In genomic region chr4:136285811-136286371, GRCm38 (mm10) we compare ENCODE assay signal across 7 mouse cellular contexts. TPM values are rescaled to one million over a fixed set of nuclear protein-coding genes. Genes with fewer than 3 reads are reported as not detected.
DNase-seq lines count a peak whose midpoint lies in the region; ATAC-seq lines count a peak whose summit lies in the region.

No protein-coding gene starts in this region.

- H3K9me3 ChIP-seq in embryonic facial prominence, embryonic 12.5 days, result peaks cover 5% of the 10 kb centered on the region; the same call in 1 of the 2 replicates
- no peaks in the 10 kb centered on the region; the same call in 1 of the 2 replicates for H3K9me3 ChIP-seq in limb, embryonic 11.5 days (ENCODE audit: control insufficient read depth, low read length)
- no peaks in the 10 kb centered on the region for H3K9me3 ChIP-seq in midbrain, embryonic 14.5 days (ENCODE audit: control insufficient read depth, low read length)

- peak overlapping the region; percentile 75 for H3K4me3 ChIP-seq in embryonic facial prominence, embryonic 12.5 days
- H3K4me3 ChIP-seq in limb, embryonic 11.5 days (ENCODE audit: low read depth, low read length), result peak overlapping the region; percentile 62
- peak overlapping the region; percentile 71 for H3K4me3 ChIP-seq in midbrain, embryonic 14.5 days (replicated peaks; ENCODE audit: low read depth, low read length)

- peak; percentile 85 for ATAC-seq in embryonic facial prominence, embryonic 12.5 days (ENCODE audit: insufficient number of reproducible peaks, insufficient read depth, low FRiP score, low TSS enrichment)
- ATAC-seq in limb, embryonic 11.5 days (ENCODE audit: insufficient number of reproducible peaks, low FRiP score, low TSS enrichment, low read depth), result peak; percentile 92
- ATAC-seq in midbrain, embryonic 14.5 days (ENCODE audit: low FRiP score, low TSS enrichment), result peak; percentile 88

- peak overlapping the region; percentile 90 for H3K4me2 ChIP-seq in embryonic facial prominence, embryonic 12.5 days (replicated peaks)
- H3K4me2 ChIP-seq in limb, embryonic 11.5 days (ENCODE audit: low read depth, severe bottlenecking), result peak overlapping the region; percentile 79
- H3K4me2 ChIP-seq in midbrain, embryonic 14.5 days (ENCODE audit: low read length), result peak overlapping the region; percentile 84

- H3K36me3 ChIP-seq in embryonic facial prominence, embryonic 12.5 days, result peaks cover 39% of the 10 kb centered on the region
- peaks cover 20% of the 10 kb centered on the region for H3K36me3 ChIP-seq in limb, embryonic 11.5 days (ENCODE audit: control insufficient read depth, insufficient read depth, low read length)
- peaks cover 36% of the 10 kb centered on the region for H3K36me3 ChIP-seq in midbrain, embryonic 14.5 days (ENCODE audit: control insufficient read depth, insufficient read depth, low read length)

- DNase-seq in adrenal gland, postnatal 25 days, result peak; percentile 96
- peak; percentile 100 for DNase-seq in heart, adult 11 months
- peak; percentile 95 for DNase-seq in kidney, adult 18-20 months
- DNase-seq in limb, embryonic 11.5 days (ENCODE audit: low spot score), result peak; percentile 95
- peak; percentile 99 for DNase-seq in midbrain, embryonic 14.5 days
- DNase-seq in spleen, adult 18-20 months, result peak; percentile 90 to 92

- H3K9ac ChIP-seq in embryonic facial prominence, embryonic 12.5 days, result peak overlapping the region; percentile 79
- peak overlapping the region; percentile 69 for H3K9ac ChIP-seq in limb, embryonic 11.5 days (ENCODE audit: low read length)
- H3K9ac ChIP-seq in midbrain, embryonic 14.5 days (replicated peaks; ENCODE audit: low read length), result peak overlapping the region; percentile 80

- under 1% methylated on average over 29 of the region's 29 CpGs for WGBS in embryonic facial prominence, embryonic 12.5 days
- under 1% methylated on average over 29 of the region's 29 CpGs for WGBS in limb, embryonic 11.5 days
- 0% methylated on average over 29 of the region's 29 CpGs for WGBS in midbrain, embryonic 14.5 days

- H3K27me3 ChIP-seq in embryonic facial prominence, embryonic 12.5 days, result peaks cover 21% of the 10 kb centered on the region
- peaks cover 11% of the 10 kb centered on the region for H3K27me3 ChIP-seq in limb, embryonic 11.5 days (ENCODE audit: control insufficient read depth, insufficient read depth, low read length)
- peaks cover 9% of the 10 kb centered on the region; the same call in 1 of the 2 replicates for H3K27me3 ChIP-seq in midbrain, embryonic 14.5 days (ENCODE audit: control insufficient read depth, insufficient read depth, low read length)

- peaks cover 36% of the 10 kb centered on the region for H3K4me1 ChIP-seq in embryonic facial prominence, embryonic 12.5 days
- H3K4me1 ChIP-seq in limb, embryonic 11.5 days (ENCODE audit: control insufficient read depth, insufficient read depth, low read length), result peaks cover 5% of the 10 kb centered on the region; the same call in 1 of the 2 replicates
- peaks cover 43% of the 10 kb centered on the region for H3K4me1 ChIP-seq in midbrain, embryonic 14.5 days (ENCODE audit: control insufficient read depth, insufficient read depth, low read length)

- H3K27ac ChIP-seq in embryonic facial prominence, embryonic 12.5 days, result peak overlapping the region; percentile 82
- H3K27ac ChIP-seq in limb, embryonic 11.5 days (replicated peaks; ENCODE audit: low read depth, low read length), result peak overlapping the region; percentile 68
- peak overlapping the region; percentile 92 for H3K27ac ChIP-seq in midbrain, embryonic 14.5 days (replicated peaks; ENCODE audit: low read depth, low read length)

RNA-seq across cellular contexts. Expression of gene Zfp46, which starts 1.4 kb away (rescaled TPM):
- 20.0 and 22.0 TPM in 2 replicates for total RNA-seq in adrenal gland, postnatal 25 days (2021)
- 28.5 and 28.8 TPM in 2 replicates for polyA plus RNA-seq in embryonic facial prominence, embryonic 12.5 days (2016; fragmentation: Nextera tagmentation; extraction: Ambion mirVana)
- 25.3 and 26.0 TPM in 2 replicates for polyA plus RNA-seq in limb, embryonic 11.5 days (2014; fragmentation: Nextera tagmentation; extraction: Ambion mirVana)
- 31.1 and 47.7 TPM in 2 replicates for polyA plus RNA-seq in midbrain, embryonic 14.5 days (2014; fragmentation: Nextera tagmentation; extraction: Ambion mirVana)

RNA-seq across cellular contexts. Expression of gene Hnrnpr, which starts 24.9 kb away (rescaled TPM):
- 73.9 and 97.0 TPM in 2 replicates for total RNA-seq in adrenal gland, postnatal 25 days (2021)
- 230 and 253 TPM in 2 replicates for polyA plus RNA-seq in embryonic facial prominence, embryonic 12.5 days (2016; fragmentation: Nextera tagmentation; extraction: Ambion mirVana)
- polyA plus RNA-seq in limb, embryonic 11.5 days (2014; fragmentation: Nextera tagmentation; extraction: Ambion mirVana), result 192 and 196 TPM in 2 replicates
- 152 and 207 TPM in 2 replicates for polyA plus RNA-seq in midbrain, embryonic 14.5 days (2014; fragmentation: Nextera tagmentation; extraction: Ambion mirVana)

RNA-seq across cellular contexts. Expression of gene Tcea3, which starts 38.4 kb away (rescaled TPM):
- 2.3 TPM in 2 replicates for total RNA-seq in adrenal gland, postnatal 25 days (2021)
- polyA plus RNA-seq in embryonic facial prominence, embryonic 12.5 days (2016; fragmentation: Nextera tagmentation; extraction: Ambion mirVana), result 2.9 and 4.1 TPM in 2 replicates
- 3.1 and 3.8 TPM in 2 replicates for polyA plus RNA-seq in limb, embryonic 11.5 days (2014; fragmentation: Nextera tagmentation; extraction: Ambion mirVana)
- 0.18 and 1.2 TPM in 2 replicates for polyA plus RNA-seq in midbrain, embryonic 14.5 days (2014; fragmentation: Nextera tagmentation; extraction: Ambion mirVana)

Comparison
In these comparisons a context has a peak if more than half of its experiments do, and no peak if none do; other contexts are left out.
1. Peak in every context shown above with its lines: DNase-seq, ATAC-seq, H3K4me3 ChIP-seq and H3K27ac ChIP-seq.